Mouse (Mus musculus) CD8-positive naive resting alpha-beta T cell, adult 2 months (primary cell): Measurements from ENCODE around the gene Gnaz.

Experiments used
- DNase-seq, 2 experiments: peaks; one replicate each; pipeline ENCODE4 v3.0.0; 2022; ENCODE audit warnings: low read depth in 2 of 2, low spot score in 2 of 2

Gene Gnaz

DNA sequence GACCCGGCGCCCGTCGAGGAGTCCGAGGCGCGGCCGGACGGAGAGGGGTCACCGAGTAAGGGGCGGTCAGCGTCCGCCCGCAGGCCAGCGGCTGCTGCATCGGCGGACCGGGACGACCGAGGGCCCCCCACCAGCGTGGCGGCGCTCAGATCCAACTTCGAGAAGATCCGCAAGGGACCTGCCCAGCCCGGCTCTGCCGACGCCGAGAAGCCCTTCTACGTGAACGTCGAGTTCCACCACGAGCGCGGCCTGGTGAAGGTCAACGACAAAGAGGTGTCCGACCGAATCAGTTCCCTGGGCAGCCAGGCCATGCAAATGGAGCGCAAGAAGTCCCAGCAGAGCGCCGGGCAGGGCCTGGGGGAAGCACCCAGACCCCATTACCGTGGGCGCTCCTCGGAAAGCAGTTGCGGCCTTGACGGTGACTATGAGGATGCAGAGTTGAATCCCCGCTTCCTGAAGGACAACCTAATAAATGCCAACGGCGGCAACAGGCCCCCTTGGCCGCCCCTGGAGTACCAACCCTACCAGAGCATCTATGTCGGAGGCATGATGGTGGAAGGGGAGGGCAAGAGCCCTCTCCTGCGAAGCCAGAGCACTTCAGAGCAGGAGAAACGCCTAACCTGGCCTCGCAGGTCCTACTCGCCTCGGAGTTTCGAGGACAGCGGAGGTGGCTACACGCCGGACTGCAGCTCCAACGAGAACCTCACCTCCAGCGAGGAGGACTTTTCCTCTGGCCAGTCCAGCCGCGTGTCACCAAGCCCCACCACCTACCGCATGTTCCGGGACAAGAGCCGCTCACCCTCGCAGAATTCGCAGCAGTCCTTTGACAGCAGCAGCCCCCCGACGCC is 94.6 kb downstream of the Gnaz start:
- peak; percentile 5 to 9 for DNase-seq

DNA sequence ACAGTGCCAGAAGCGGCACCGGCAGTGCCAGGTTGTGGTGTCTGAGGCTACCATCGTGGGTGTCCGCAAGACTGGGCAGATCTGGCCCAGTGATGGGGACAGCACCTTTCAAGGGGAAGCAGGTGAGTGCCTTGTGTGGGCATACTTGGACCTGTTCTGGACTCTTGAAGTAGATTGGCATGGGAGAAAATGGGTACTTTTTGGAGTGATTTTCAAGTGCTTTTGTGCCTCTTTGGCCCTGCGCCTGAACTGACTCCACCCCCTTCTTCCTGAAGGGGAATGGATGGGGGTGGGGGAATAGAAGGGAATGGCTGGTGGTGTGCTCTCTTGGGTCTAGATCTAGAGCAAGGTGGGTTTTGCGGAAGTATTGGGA is 95.2 kb downstream of the Gnaz start:
- no peak for DNase-seq

DNA sequence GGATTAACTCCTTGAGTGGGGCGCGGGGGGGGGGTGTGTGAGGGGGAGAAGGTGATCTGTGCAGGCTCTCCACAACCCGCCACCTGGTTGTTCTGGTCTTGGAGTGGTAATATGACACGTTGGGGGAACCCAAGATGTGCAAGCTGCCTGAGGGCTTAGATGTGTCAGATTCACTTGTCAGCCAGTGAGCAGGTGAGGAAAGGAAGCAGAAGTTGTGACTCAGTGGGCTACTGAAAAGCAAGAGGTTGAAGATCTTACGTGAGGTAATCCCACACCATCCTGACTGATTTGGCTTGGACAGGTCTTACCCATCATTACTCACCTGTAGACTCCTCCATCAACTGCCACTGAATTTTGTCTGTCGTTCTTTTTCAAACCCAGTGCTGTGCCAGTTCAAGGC is 95.6 kb downstream of the Gnaz start:
- no peak for DNase-seq

DNA sequence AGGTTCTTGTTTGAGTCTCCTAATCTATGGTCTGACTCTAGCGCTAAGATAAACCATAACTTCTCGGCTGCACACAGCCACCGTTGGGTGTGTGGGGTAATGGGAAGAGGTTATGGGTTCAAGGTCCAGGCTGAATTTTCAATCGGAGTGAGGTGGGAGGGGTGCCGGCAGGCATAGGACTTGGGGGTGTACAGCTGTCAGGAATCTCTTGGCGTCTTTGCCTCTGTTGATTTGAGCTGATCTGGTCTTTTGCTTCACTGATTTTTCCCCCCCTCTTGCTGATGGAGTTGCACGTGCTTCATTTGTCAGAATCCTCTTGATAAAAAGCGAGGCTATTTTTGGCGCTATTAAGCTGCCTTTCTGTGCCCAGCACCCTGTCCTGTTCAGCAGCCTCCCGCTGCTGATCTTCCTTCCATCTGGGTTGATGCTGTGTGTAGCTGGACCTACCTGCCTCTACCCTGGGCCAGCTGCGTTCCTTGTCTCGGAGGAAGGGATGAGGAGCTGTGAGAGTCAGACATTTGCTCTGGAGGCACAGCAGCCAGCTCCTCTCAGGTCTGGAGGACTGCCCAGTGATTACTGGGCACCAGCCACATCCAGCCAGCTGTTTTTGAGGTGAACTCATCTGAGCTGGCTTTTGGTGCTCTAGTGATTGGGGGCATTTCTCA is 96.5 kb downstream of the Gnaz start:
- no peak for DNase-seq

DNA sequence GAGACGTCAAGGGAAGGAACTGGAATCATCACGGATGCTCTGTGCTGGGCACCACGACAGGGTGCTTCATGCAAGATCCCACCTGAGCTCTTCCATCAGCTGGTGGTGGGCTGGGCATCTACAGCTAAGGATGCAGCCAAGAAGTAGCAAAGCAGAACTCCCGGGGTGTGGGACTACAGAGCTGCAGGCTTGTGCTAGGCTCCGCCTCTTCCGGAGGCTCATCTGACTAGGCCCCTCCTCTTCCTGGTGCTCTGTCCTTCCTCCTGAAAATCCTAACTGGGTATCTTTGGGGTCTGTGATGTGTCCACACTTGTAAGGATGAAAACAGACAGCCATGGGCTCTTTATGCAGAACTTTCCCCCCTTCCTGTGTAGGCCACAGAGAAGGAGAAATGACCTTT is 98.7 kb downstream of the Gnaz start:
- no peak for DNase-seq
